In the genomic region with DNA sequence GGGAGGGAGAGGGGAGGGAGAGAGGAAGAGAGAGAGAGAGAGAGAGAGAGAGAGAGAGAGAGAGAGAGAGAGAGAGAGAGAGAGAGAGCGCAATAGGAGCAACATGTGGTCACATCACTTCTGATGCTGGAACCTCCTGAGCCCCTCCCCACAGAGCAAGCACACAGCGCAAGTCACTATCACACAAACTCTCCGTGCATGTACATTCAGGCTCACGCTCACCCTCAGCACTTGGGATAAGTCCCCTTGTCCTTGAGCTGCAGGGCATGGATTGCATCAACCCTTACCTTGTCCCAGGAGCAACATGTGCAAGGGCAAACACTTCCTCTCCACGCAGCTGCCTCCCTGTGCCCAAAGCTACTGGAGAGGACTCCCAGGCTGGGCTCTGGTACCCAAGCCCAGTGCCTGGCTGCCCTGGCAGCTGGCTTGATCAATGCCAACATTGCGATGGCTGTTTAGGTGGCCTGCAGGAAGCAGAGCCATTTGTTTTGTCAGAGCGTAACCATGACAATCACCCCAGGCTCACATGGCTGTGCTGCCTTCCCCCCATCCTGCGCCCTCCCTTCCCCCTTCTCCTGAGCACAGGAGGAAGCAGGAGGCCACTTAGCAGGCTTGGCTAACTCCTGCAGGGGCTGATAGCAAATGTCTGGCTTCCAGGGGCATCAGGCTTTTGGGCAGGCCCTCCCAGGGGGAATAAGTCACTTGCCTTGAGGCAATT, we compare ENCODE assay signal across 11 mouse cellular contexts. TPM values are rescaled to one million over a fixed set of nuclear protein-coding genes. Genes with fewer than 3 reads are reported as not detected.
A peak's percentile ranks its signal among the peaks of the same experiment; 100 is the strongest.
DNase-seq lines count a peak whose midpoint lies in the region; ATAC-seq and TF ChIP-seq lines count a peak whose summit lies in the region.
"Had no signal": no experiment of that assay in that cellular context is flagged by ENCODE, and none has a peak within 500 bp of the region (broad histone marks: within the 10 kb centered on the region; RNA-seq: fewer than 3 reads in every experiment).

A gene (minus strand): TSS at position 457 of the 718 bp plus-strand sequence.

- H3K9me3 ChIP-seq in midbrain, embryonic 10.5 days (replicated peaks), result 0 out of 2 replicates have a peak, but pooled peaks cover 5% of the 10 kb centered on the region
- H3K9me3 ChIP-seq in liver, embryonic 12.5 days (replicated peaks), result no peaks in the 10 kb centered on the region
- H3K9me3 ChIP-seq: lung, embryonic 15.5 days had no signal

- H3K9ac ChIP-seq in liver, embryonic 12.5 days, result no peak within 1 kb of the TSS
- H3K9ac ChIP-seq: lung, embryonic 15.5 days had no signal

- no peak within 1 kb of the TSS for H3K27ac ChIP-seq in testis, adult 2 months (ENCODE audit: control insufficient read depth, insufficient read depth, low read depth, low read length)
- H3K27ac ChIP-seq in midbrain, embryonic 10.5 days (replicated peaks), result peak within 1 kb of the TSS; percentile 57
- no peak within 1 kb of the TSS for H3K27ac ChIP-seq in liver, embryonic 12.5 days
- H3K27ac ChIP-seq: lung, embryonic 15.5 days had no signal

- no peak for TF ChIP-seq POLR2A in testis, adult 2 months (IDR thresholded peaks at IDR 0.05; ENCODE audit: control insufficient read depth, low read depth, low read length)

- no peaks in the 10 kb centered on the region for H3K27me3 ChIP-seq in testis, adult 2 months (ENCODE audit: control insufficient read depth, insufficient read depth, low read length)
- no peaks in the 10 kb centered on the region for H3K27me3 ChIP-seq in midbrain, embryonic 10.5 days (ENCODE audit: low read depth, poor library complexity, severe bottlenecking)
- no peaks in the 10 kb centered on the region; the same call in 1 of the 2 replicates for H3K27me3 ChIP-seq in liver, embryonic 12.5 days (replicated peaks)
- H3K27me3 ChIP-seq: lung, embryonic 15.5 days had no signal

- ATAC-seq in liver, embryonic 12.5 days, result no peak

- no peak within 1 kb of the TSS for H3K4me3 ChIP-seq in testis, adult 2 months (ENCODE audit: control insufficient read depth, low read depth, low read length)
- H3K4me3 ChIP-seq in midbrain, embryonic 10.5 days, result peak within 1 kb of the TSS; percentile 3; the same call in 1 of the 2 replicates
- no peak within 1 kb of the TSS for H3K4me3 ChIP-seq in liver, embryonic 12.5 days
- H3K4me3 ChIP-seq: lung, embryonic 15.5 days had no signal

- no peak for TF ChIP-seq CTCF in testis, adult 2 months (IDR thresholded peaks at IDR 0.05; ENCODE audit: control insufficient read depth, insufficient read depth, insufficient replicate concordance, low read depth, low read length)

- no peaks in the 10 kb centered on the region for H3K4me1 ChIP-seq in testis, adult 2 months (ENCODE audit: control insufficient read depth, insufficient read depth, low read length)
- peaks cover 21% of the 10 kb centered on the region for H3K4me1 ChIP-seq in midbrain, embryonic 10.5 days
- no peaks in the 10 kb centered on the region for H3K4me1 ChIP-seq in liver, embryonic 12.5 days
- H3K4me1 ChIP-seq: lung, embryonic 15.5 days had no signal

- no peak within 1 kb of the TSS for H3K4me2 ChIP-seq in liver, embryonic 12.5 days
- H3K4me2 ChIP-seq: lung, embryonic 15.5 days had no signal

- 29% methylated on average over 8 of the region's 8 CpGs for WGBS in midbrain, embryonic 10.5 days
- WGBS in liver, embryonic 12.5 days (ENCODE audit: insufficient replicate concordance), result 14% methylated on average over 8 of the region's 8 CpGs

- H3K36me3 ChIP-seq in testis, adult 2 months (ENCODE audit: control insufficient read depth, insufficient read depth, low read length), result no peaks in the 10 kb centered on the region
- H3K36me3 ChIP-seq in midbrain, embryonic 10.5 days, result no peaks in the 10 kb centered on the region
- H3K36me3 ChIP-seq in liver, embryonic 12.5 days, result no peaks in the 10 kb centered on the region
- H3K36me3 ChIP-seq: lung, embryonic 15.5 days had no signal

- peak; percentile 56 to 64 for DNase-seq in cerebellum, postnatal 10 days
- no peak for DNase-seq in cerebellum, adult 11 months
- no peak for DNase-seq in testis, postnatal 10 days (ENCODE audit: low spot score)
- DNase-seq in midbrain, embryonic 10.5 days (ENCODE audit: low spot score), result peak; percentile 57
- no peak for DNase-seq in gastrocnemius, adult 18-20 months (ENCODE audit: low spot score)
- no peak for DNase-seq in thymus, postnatal 14 days
- DNase-seq: B cell, adult 2 months; cerebellum, adult 18-20 months had no signal

RNA-seq across cellular contexts. Expression of the gene that starts here (rescaled TPM):
- 24.8 and 30.2 TPM in 2 replicates for polyA plus RNA-seq in testis, adult 2 months (2012; rRNA removed)
- polyA plus RNA-seq in midbrain, embryonic 10.5 days (2016; fragmentation: Nextera tagmentation; extraction: Ambion mirVana), result 0.33 and 0.46 TPM in 2 replicates
- polyA plus RNA-seq in liver, embryonic 12.5 days (2016; fragmentation: Nextera tagmentation; extraction: Ambion mirVana), result not detected in 2 replicates
- total RNA-seq in gastrocnemius, adult 18-20 months (2021), result not detected

Comparison
In these comparisons a context has a peak if more than half of its experiments do, and no peak if none do; other contexts are left out.
1. RNA of the gene that starts here (polyA plus RNA-seq): 24.8 to 30.2 TPM in testis, adult 2 months; 0.33 to 0.46 TPM in midbrain, embryonic 10.5 days and not detected in liver, embryonic 12.5 days; every median in the first group is over 10 times any median in the second.
2. DNase-seq: peak in cerebellum, postnatal 10 days (2 of 2); none in cerebellum, adult 11 months (single experiment), testis, postnatal 10 days (single experiment), gastrocnemius, adult 18-20 months (single experiment) and thymus, postnatal 14 days (single experiment).
3. Peak in DNase-seq, H3K4me3 ChIP-seq and H3K27ac ChIP-seq in midbrain, embryonic 10.5 days; RNA of the gene not detected or under 1 TPM.